Mouse (Mus musculus) olfactory bulb, adult 2 months (tissue): ENCODE data around the gene Eef1akmt2.

ENCODE experiments used
- CTCF ChIP-seq: fragments of 200-500 bp; IDR thresholded peaks from 2 replicates; pipeline ENCODE4 v1.5.1; 2012; ENCODE audit warnings: low read depth, mild to moderate bottlenecking, low read length, moderate library complexity; ENCODE audit not compliant: insufficient read depth
- POLR2A ChIP-seq: fragments of 200-500 bp; IDR thresholded peaks from 2 replicates; pipeline ENCODE4 v1.6.1; 2012; ENCODE audit warnings: mild to moderate bottlenecking, low read depth, low read length, moderate library complexity; ENCODE audit not compliant: insufficient read depth

- peak; percentile 79 for TF ChIP-seq CTCF
- TF ChIP-seq POLR2A: no peak
These were observed 41.6 kb downstream of the Eef1akmt2 start for GRCm38 (mm10) chr7:132810879-132811278.
